In genomic region chr3:57292826-57293225, GRCm38 (mm10) we compare ENCODE assay signal across 8 mouse cellular contexts. TPM values are rescaled to one million over a fixed set of nuclear protein-coding genes. Genes with fewer than 3 reads are reported as not detected.
DNase-seq lines count a peak whose midpoint lies in the region; ATAC-seq and TF ChIP-seq lines count a peak whose summit lies in the region.

No protein-coding gene starts in this region.

- H3K9me3 ChIP-seq in kidney, embryonic 14.5 days (ENCODE audit: control insufficient read depth, low read length): no peaks in the 10 kb centered on the region
- H3K9me3 ChIP-seq in ES-Bruce4 (replicated peaks; ENCODE audit: control insufficient read depth, insufficient read depth, low read length, poor library complexity, severe bottlenecking): no peaks in the 10 kb centered on the region

- H3K27ac ChIP-seq in kidney, embryonic 14.5 days (ENCODE audit: low read depth, low read length): no peak overlapping the region
- no peak overlapping the region for H3K27ac ChIP-seq in ES-Bruce4 (ENCODE audit: insufficient read depth, low read length)

- H3K4me1 ChIP-seq in kidney, embryonic 14.5 days (ENCODE audit: control insufficient read depth, insufficient read depth, low read length): peaks cover 12% of the 10 kb centered on the region
- H3K4me1 ChIP-seq in ES-Bruce4 (ENCODE audit: control insufficient read depth, insufficient read depth, low read length): peaks cover under 1% of the 10 kb centered on the region

- ATAC-seq in kidney, embryonic 14.5 days (ENCODE audit: low FRiP score, low TSS enrichment): no peak

- peak; percentile 8 for TF ChIP-seq CTCF in ES-Bruce4 (IDR thresholded peaks at IDR 0.05; ENCODE audit: low read depth, low read length)

- no peak for TF ChIP-seq POLR2A in ES-Bruce4 (IDR thresholded peaks at IDR 0.05; ENCODE audit: insufficient read depth, low read length)

- no peaks in the 10 kb centered on the region for H3K27me3 ChIP-seq in kidney, embryonic 14.5 days (ENCODE audit: control insufficient read depth, insufficient read depth, low read length)
- H3K27me3 ChIP-seq in ES-Bruce4 (ENCODE audit: control insufficient read depth, insufficient read depth, low read length, poor library complexity, severe bottlenecking): no peaks in the 10 kb centered on the region

- no peak for TF ChIP-seq EP300 in ES-Bruce4 (IDR thresholded peaks at IDR 0.05; ENCODE audit: insufficient read depth, low read depth, low read length)

- no peak overlapping the region for H3K9ac ChIP-seq in kidney, embryonic 14.5 days (ENCODE audit: low read depth, low read length)
- H3K9ac ChIP-seq in ES-Bruce4 (ENCODE audit: low read depth, poor library complexity, severe bottlenecking): no peak overlapping the region

- peak overlapping the region; percentile 33; the same call in 1 of the 2 replicates for H3K4me2 ChIP-seq in kidney, embryonic 14.5 days (replicated peaks; ENCODE audit: low read depth, low read length)

- peak; percentile 17 to 23 for DNase-seq in cerebellum, postnatal 10 days
- DNase-seq in cerebellum, adult 9-11 months: no peak
- no peak for DNase-seq in kidney, adult 11 months
- DNase-seq in heart, postnatal 14 days: peak; percentile 23 to 36
- no peak for DNase-seq in left cerebral cortex, adult 9 months (ENCODE audit: low spot score in 2 of 2)
- DNase-seq in urinary bladder, postnatal 25 days (ENCODE audit: low spot score): no peak

- intact Hi-C loops in heart, postnatal 14 days (cut with DNase I): no loop called here

- H3K4me3 ChIP-seq in kidney, embryonic 14.5 days (ENCODE audit: low read length): peak overlapping the region; percentile 32; the same call in 1 of the 2 replicates
- H3K4me3 ChIP-seq in ES-Bruce4 (ENCODE audit: low read depth, low read length): no peak overlapping the region

- 78% methylated on average over 11 of the region's 11 CpGs for WGBS in kidney, embryonic 14.5 days

- no peaks in the 10 kb centered on the region; the same call in 1 of the 2 replicates for H3K36me3 ChIP-seq in kidney, embryonic 14.5 days (ENCODE audit: control insufficient read depth, insufficient read depth, low read length)
- H3K36me3 ChIP-seq in ES-Bruce4 (ENCODE audit: control insufficient read depth, insufficient read depth, low read length, poor library complexity, severe bottlenecking): no peaks in the 10 kb centered on the region

RNA-seq across cellular contexts. Expression of gene Tm4sf1, which starts 9.0 kb away (rescaled TPM):
- 175 and 190 TPM in 2 replicates for polyA plus RNA-seq in kidney, embryonic 14.5 days (2014; fragmentation: Nextera tagmentation; extraction: Ambion mirVana)
- 0.81 and 2.9 TPM in 2 replicates for polyA plus RNA-seq in ES-Bruce4 (2011; ENCODE audit: insufficient read depth, insufficient read length, low read depth, missing spikeins)
- 100 to 1,000 TPM in 1 of 2 experiments, 10 to 100 TPM in 1; 93.6 to 121 TPM for total RNA-seq in heart, postnatal 14 days (2021)

Comparison
In these comparisons a context has a peak if more than half of its experiments do, and no peak if none do; other contexts are left out.
1. DNase-seq: peak in cerebellum, postnatal 10 days (2 of 2) and heart, postnatal 14 days (2 of 2); none in cerebellum, adult 9-11 months (single experiment), kidney, adult 11 months (single experiment), left cerebral cortex, adult 9 months (0 of 2) and urinary bladder, postnatal 25 days (single experiment).
2. RNA of gene Tm4sf1, which starts 9.0 kb away (polyA plus RNA-seq): 175 to 190 TPM in kidney, embryonic 14.5 days; 0.81 to 2.9 TPM in ES-Bruce4; every median in the first group is over 10 times any median in the second.